Mouse (Mus musculus) kidney, postnatal 36 days (tissue): ENCODE measurements at regions not wholly inside any gene's neighbourhood (a gene's known extent, or its start where the extent isn't known, plus 50 kb on each side); places are given as distances from the start of the nearest gene placed in this dataset.

Source experiments
- DNase-seq, 2 experiments: peaks; one replicate each; pipeline ENCODE4 v3.0.0; 2021 to 2022; ENCODE audit warnings: mixed read lengths in 2 of 2

GRCm38 (mm10) chr5:91456924-91457323, 54.1 kb upstream of the Btc start:
- DNase-seq, result no peak

DNA sequence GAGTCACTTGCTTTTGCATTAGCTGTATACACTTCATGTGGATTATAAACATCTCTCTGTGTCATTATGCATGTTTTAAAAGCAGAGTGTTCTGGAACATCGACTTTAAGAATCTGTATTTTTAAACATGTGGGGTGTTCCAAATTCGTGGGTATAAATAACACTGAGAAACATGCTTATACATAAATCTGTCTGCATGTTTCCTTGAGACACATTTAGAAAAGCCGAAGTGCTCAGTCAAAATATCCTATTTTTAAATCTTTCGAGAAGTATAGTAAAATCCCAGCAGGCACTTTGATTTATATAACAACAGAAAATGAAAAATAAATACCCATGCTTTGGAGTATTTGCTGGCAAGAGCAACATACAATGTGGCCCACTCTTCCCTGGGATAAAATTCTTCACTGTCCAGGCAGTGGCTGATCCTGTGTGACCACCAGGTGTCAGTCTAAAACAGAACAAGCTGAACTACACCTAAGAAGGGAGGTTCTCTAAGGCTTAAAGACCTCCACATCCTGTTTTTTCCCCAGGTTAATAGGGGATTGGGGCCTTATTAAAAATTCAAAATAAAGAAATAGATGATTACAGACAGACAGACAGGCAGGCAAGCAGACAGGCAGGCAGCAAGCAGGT, 52.4 kb upstream of the Parm1 start:
- DNase-seq, result peak; percentile 26 to 51
